Mouse (Mus musculus) liver, embryonic 14.5 days (tissue): ENCODE results near the gene Theg. TPM values are rescaled to one million over a fixed set of nuclear protein-coding genes. Genes with fewer than 3 reads are reported as not detected.

ENCODE experiments used
- ATAC-seq: fragments of 200-750 bp; cut with Nextera tagmentation; 2 replicates; pipeline ENCODE4 v1.8.0; 2017; ENCODE audit warnings: moderate number of reproducible peaks, mild to moderate bottlenecking, moderate library complexity; ENCODE audit not compliant: insufficient read depth
- DNase-seq, 3 experiments: peaks; one replicate each; pipeline ENCODE4 v3.0.0-alpha.2; 2012 to 2013; ENCODE audit warnings: low read depth in 3 of 3, low spot score in 3 of 3
- H3K27ac ChIP-seq: fragments of 300-500 bp; sonication (generic); 2 replicates; pipeline ENCODE4 v1.5.1; 2014; ENCODE audit warnings: moderate library complexity, mild to moderate bottlenecking, control low read depth, inconsistent platforms
- H3K27me3 ChIP-seq: fragments of 300-500 bp; sonication (generic); 2 replicates; pipeline ENCODE4 v1.6.1; 2014; ENCODE audit warnings: mild to moderate bottlenecking, low read length, moderate library complexity; ENCODE audit not compliant: control insufficient read depth, insufficient read depth
- H3K36me3 ChIP-seq: fragments of 300-500 bp; sonication (generic); replicated peaks from 2 replicates; pipeline ENCODE4 v1.6.1; 2014; ENCODE audit warnings: low read depth; ENCODE audit not compliant: control insufficient read depth, insufficient read depth
- H3K4me1 ChIP-seq, 2 experiments: fragments of 200-500 bp in 1 of 2; fragments of 300-500 bp in 1 of 2; sonication (generic) in 1 of 2; replicated peaks; 2 replicates each; pipeline ENCODE4 v1.6.1; 2012 to 2014; ENCODE audit warnings: antibody characterized with exemption in 1 of 2, inconsistent platforms in 1 of 2, low read length in 1 of 2; ENCODE audit not compliant: control insufficient read depth in 2 of 2, insufficient read depth in 2 of 2
- H3K4me2 ChIP-seq: fragments of 300-500 bp; sonication (generic); 2 replicates; pipeline ENCODE4 v1.6.1; 2014; ENCODE audit warnings: low read depth, mild to moderate bottlenecking, control low read depth, moderate library complexity
- H3K4me3 ChIP-seq, 2 experiments: fragments of 200-500 bp in 1 of 2; fragments of 300-500 bp in 1 of 2; sonication (generic) in 1 of 2; 2 replicates each; pipeline ENCODE4 v1.5.1; 2012 to 2014; ENCODE audit warnings: low read depth in 2 of 2, low read length in 2 of 2, mild to moderate bottlenecking in 2 of 2, control low read depth in 1 of 2, inconsistent platforms in 1 of 2, moderate library complexity in 1 of 2; ENCODE audit not compliant: insufficient read depth in 1 of 2
- H3K9ac ChIP-seq: fragments of 300-500 bp; sonication (generic); replicated peaks from 2 replicates; pipeline ENCODE4 v1.6.1; 2014; ENCODE audit warnings: mild to moderate bottlenecking, control low read depth, moderate library complexity
- H3K9me3 ChIP-seq: fragments of 300-500 bp; sonication (generic); 2 replicates; pipeline ENCODE4 v1.6.1; 2016; ENCODE audit warnings: low read length, mixed read lengths; ENCODE audit not compliant: control insufficient read depth
- CTCF ChIP-seq: IDR thresholded peaks from 2 replicates; pipeline ENCODE4 v1.5.1; 2016; ENCODE audit warnings: antibody characterized with exemption, low read depth, control low read depth
- EP300 ChIP-seq: IDR thresholded peaks from 2 replicates; pipeline ENCODE4 v1.6.1; 2016; ENCODE audit warnings: antibody characterized with exemption, low read depth
- WGBS: fragments of 180-500 bp; shearing (Covaris S2); extraction: QIAGEN DNeasy Blood & Tissue Kit; methylation state at CpG from one replicate; pipeline ENCODE4 v1.1.7; 2014; ENCODE audit not compliant: insufficient replicate concordance; 5-methylcytosine and 5-hydroxymethylcytosine counted together
- polyA plus RNA-seq, 2 experiments: library from polyadenylated mRNA; depleted of rRNA in 1 of 2; stranded (reverse) in 1 of 2; unstranded in 1 of 2; fragments of >200 nt; fragmentation: Nextera tagmentation in 1 of 2; extraction: Ambion mirVana in 1 of 2; gene quantifications; 2 replicates each; pipeline versions ENCODE4 v1.2.1 to v1.2.3; 2012 to 2014

Gene Theg
- polyA plus RNA-seq, 2 experiments = not detected

DNA sequence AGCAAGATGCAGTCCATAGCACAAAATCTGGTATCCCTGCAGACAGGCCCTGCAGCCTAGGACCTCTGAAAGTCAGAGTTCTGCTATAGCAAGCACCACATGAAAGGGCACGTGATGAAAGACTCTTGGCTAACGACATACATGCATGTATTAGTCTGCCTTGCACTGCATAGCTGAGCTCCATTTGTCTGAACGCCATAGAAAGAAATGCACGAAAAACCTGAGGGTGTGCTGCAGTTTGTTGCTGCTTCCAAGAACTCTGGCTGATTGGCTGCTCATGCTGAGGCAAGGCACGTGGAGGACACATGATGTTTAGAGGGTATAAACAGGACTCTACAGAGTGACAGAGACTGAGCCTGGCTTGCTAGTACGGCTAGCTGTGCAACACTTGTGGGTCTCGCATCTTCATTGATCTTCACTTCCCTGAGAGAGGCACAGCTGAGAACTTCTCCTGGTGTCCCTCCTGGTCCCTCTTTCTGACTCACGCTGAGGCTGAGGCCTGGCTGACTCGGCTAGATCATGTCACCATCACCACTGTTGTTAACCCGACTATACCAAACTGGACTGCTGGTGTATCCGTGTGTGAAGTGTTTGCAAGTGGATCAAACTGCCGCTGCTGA lies 50.6 kb downstream of the Theg start:
- Histone ChIP-seq H3K27me3 (no peaks in the 10 kb centered on the region), H3K9ac (no peak overlapping the region), H3K4me1 (peaks cover 0 to 4% of the 10 kb centered on the region in 2 experiments; a peak in 3 of 4 replicates), H3K36me3 (no peaks in the 10 kb centered on the region; the same call in 1 of the 2 replicates), H3K27ac (no peak overlapping the region), H3K4me3 (no peak overlapping the region), H3K4me2 (no peak overlapping the region), H3K9me3 (no peaks in the 10 kb centered on the region)
- 59% methylated on average over 12 of the region's 12 CpGs for WGBS
- DNase-seq (no peak), ATAC-seq (no peak)
- TF ChIP-seq CTCF = no peak
- TF ChIP-seq EP300 = no peak

DNA sequence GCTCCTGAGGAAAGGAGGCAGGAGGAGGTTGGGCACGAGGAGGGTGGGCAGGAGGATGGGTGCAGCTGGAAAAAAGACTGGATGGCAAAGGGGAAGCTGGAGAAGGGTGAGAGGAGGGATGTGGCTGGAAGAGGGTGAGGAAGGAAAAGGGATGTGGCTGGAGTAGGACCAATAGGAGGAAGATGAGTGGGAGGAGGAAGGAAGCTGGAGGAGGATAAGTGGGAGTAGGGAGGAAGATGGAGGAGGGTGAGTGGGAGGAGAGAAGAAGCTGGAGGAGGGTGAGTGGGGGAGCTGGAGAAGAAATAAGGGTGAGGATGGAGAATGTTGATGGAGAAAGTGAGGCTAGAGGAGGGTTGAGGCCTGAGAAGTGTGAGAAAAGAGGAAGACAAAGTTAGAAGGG lies 51.7 kb downstream of the Theg start:
- ATAC-seq (no peak), DNase-seq (no peak)
- no peak overlapping the region for H3K27ac ChIP-seq
- no peaks in the 10 kb centered on the region; the same call in 1 of the 2 replicates for H3K36me3 ChIP-seq
- H3K9ac ChIP-seq = no peak overlapping the region
- no peaks in the 10 kb centered on the region for H3K9me3 ChIP-seq
- H3K4me1 ChIP-seq = peaks cover 0 to 4% of the 10 kb centered on the region in 2 experiments; a peak in 3 of 4 replicates
- no peak overlapping the region for H3K4me2 ChIP-seq
- no peak overlapping the region for H3K4me3 ChIP-seq
- WGBS = 21% methylated on average over 1 of the region's 1 CpGs
- no peaks in the 10 kb centered on the region for H3K27me3 ChIP-seq
- TF ChIP-seq CTCF (no peak), EP300 (no peak)

DNA sequence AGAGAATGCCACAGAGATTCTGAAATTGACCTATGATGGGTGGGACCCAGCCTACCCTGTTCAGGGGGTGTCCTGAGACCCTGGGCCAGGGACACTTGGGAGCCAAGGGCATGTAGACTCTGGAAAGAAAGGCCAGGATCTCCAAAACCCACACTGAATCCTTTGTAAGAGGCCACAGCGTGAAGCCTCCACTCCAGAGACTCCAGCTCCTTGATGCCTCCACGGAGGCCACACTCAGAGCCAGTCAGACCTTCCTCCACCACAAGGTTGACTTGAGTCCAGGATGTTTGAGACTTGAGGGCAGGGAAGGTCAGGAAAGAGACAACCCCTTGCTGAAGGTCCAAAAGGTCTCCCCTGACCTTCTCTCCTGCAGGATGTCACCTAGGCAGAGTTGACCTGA lies 52.7 kb downstream of the Theg start:
- H3K4me2 ChIP-seq = no peak overlapping the region
- H3K4me1 ChIP-seq = peaks cover 0 to 4% of the 10 kb centered on the region in 2 experiments; a peak in 3 of 4 replicates
- TF ChIP-seq CTCF (no peak), EP300 (no peak)
- no peak overlapping the region for H3K4me3 ChIP-seq
- no peak for DNase-seq
- H3K27me3 ChIP-seq = no peaks in the 10 kb centered on the region
- H3K9me3 ChIP-seq = no peaks in the 10 kb centered on the region
- no peak overlapping the region for H3K27ac ChIP-seq
- WGBS = 92% methylated on average over 2 of the region's 2 CpGs
- no peak overlapping the region for H3K9ac ChIP-seq
- ATAC-seq = no peak
- no peaks in the 10 kb centered on the region for H3K36me3 ChIP-seq

DNA sequence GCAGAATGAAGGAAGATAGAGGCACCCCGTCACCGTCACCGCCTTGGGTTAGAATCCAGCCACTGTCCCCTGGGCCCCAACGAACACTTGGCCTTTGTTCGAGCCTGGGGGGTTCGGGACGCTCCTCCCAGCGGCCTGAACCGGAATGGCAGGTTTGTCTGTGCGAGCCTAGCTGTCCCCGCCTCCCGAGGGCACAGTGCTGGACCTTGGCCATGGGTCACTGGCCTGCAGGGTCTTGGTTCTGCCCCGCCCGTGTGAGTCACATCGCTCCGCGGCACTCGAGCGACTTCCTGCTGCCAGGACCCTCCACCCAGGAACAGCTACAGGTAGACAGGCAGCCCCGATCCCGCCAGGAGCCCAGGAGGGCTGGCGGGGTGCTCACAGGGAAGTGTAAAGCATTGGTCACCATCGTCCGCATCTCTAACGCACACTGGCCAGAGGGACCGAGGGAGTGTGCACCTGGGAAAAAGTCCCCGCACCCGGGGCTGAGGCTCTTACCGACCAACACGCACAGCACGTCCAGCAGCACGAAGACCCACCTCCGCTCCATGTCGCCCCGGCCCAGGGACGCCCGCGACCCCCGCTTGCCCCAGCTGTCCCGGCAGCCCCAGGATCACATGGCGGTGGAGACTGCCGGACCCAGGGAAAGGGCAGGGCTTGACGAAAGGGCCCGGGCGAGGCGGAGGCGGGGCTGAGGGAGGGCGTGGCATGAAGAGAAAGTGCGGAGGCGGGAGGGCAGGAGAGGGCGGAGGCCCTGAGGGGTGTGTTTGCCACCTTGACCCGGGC lies 53.8 kb downstream of the Theg start, which contains the start of gene Plpp2:
Gene Plpp2, minus strand, starts transcription at position 671 of the 786 bp plus-strand sequence.
- Histone ChIP-seq H3K27me3 (no peaks in the 10 kb centered on the region), H3K27ac (no peak within 1 kb of the TSS), H3K4me2 (peak within 1 kb of the TSS; percentile 86), H3K36me3 (no peaks in the 10 kb centered on the region), H3K4me3 (peak within 1 kb of the TSS; percentile 59 to 60), H3K4me1 (peaks cover 0 to 4% of the 10 kb centered on the region in 2 experiments; a peak in 3 of 4 replicates), H3K9me3 (no peaks in the 10 kb centered on the region), H3K9ac (peak within 1 kb of the TSS; percentile 62)
- peak; percentile 81 for TF ChIP-seq CTCF
- TF ChIP-seq EP300 = no peak
- peak; percentile 50 to 56 (median 56) for DNase-seq
- under 1% methylated on average over 52 of the region's 52 CpGs for WGBS
- peak; percentile 84 for ATAC-seq

DNA sequence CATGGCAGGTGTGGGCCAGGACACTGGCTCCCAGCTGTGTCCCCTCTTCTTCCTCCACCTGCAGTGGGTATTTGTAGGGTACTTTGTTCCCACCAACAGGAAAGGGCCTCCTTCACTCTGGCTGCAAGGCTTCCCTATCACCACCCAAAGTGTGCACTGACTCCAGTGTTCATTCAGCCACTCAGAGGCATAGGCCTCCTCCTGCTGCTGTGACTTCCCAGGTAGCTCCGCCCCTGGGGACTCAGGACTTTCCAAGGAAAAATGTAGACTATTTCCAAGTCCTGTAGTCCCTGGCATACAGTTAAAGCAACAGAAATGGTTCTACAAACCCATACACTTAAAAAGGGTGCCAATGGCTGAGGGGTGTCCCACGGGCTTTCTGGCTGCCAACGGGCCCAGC lies 54.5 kb downstream of the Theg start:
- no peak for TF ChIP-seq CTCF
- TF ChIP-seq EP300 = no peak
- 40% methylated on average over 3 of the region's 3 CpGs for WGBS
- H3K4me2 ChIP-seq = peak overlapping the region; percentile 86
- H3K27me3 ChIP-seq = no peaks in the 10 kb centered on the region
- no peaks in the 10 kb centered on the region for H3K36me3 ChIP-seq
- H3K9me3 ChIP-seq = no peaks in the 10 kb centered on the region
- peaks cover 0 to 4% of the 10 kb centered on the region in 2 experiments; a peak in 3 of 4 replicates for H3K4me1 ChIP-seq
- peak overlapping the region; percentile 59 to 60 for H3K4me3 ChIP-seq
- ATAC-seq = no peak
- no peak overlapping the region for H3K9ac ChIP-seq
- no peak overlapping the region for H3K27ac ChIP-seq
- no peak for DNase-seq
